Mouse (Mus musculus) liver, embryonic 13.5 days (tissue): ENCODE measurements around the gene Inppl1. TPM values are rescaled to one million over a fixed set of nuclear protein-coding genes. Genes with fewer than 3 reads are reported as not detected.
A peak's percentile ranks its signal among the peaks of the same experiment; 100 is the strongest.

Experiments used
- ATAC-seq: fragments of 200-750 bp; cut with Nextera tagmentation; 2 replicates; pipeline ENCODE4 v1.8.0; 2017; ENCODE audit warnings: low read depth, mild to moderate bottlenecking, moderate number of reproducible peaks, moderate library complexity
- DNase-seq: peaks from one replicate; pipeline ENCODE4 v3.0.0; 2022
- H3K27ac ChIP-seq: fragments of 300-500 bp; sonication (generic); 2 replicates; pipeline ENCODE4 v1.5.1; 2015; ENCODE audit warnings: moderate library complexity, mild to moderate bottlenecking, inconsistent platforms
- H3K27me3 ChIP-seq: fragments of 300-500 bp; sonication (generic); 2 replicates; pipeline ENCODE4 v1.6.1; 2015; ENCODE audit warnings: mild to moderate bottlenecking, inconsistent platforms
- H3K36me3 ChIP-seq: fragments of 300-500 bp; sonication (generic); 2 replicates; pipeline ENCODE4 v1.6.1; 2015; ENCODE audit warnings: mild to moderate bottlenecking, inconsistent platforms
- H3K4me1 ChIP-seq: fragments of 300-500 bp; sonication (generic); replicated peaks from 2 replicates; pipeline ENCODE4 v1.6.1; 2015; ENCODE audit warnings: inconsistent platforms
- H3K4me2 ChIP-seq: fragments of 300-500 bp; sonication (generic); 2 replicates; pipeline ENCODE4 v1.6.1; 2015; ENCODE audit warnings: inconsistent platforms, mild to moderate bottlenecking, moderate library complexity
- H3K4me3 ChIP-seq: fragments of 300-500 bp; sonication (generic); replicated peaks from 2 replicates; pipeline ENCODE4 v1.5.1; 2015; ENCODE audit warnings: mild to moderate bottlenecking, inconsistent platforms
- H3K9ac ChIP-seq: fragments of 300-500 bp; sonication (generic); 2 replicates; pipeline ENCODE4 v1.6.1; 2015; ENCODE audit warnings: mild to moderate bottlenecking, inconsistent platforms
- H3K9me3 ChIP-seq: fragments of 300-500 bp; sonication (generic); replicated peaks from 2 replicates; pipeline ENCODE4 v1.6.1; 2016; ENCODE audit warnings: inconsistent platforms
- WGBS: fragments of 180-500 bp; shearing (Covaris S2); methylation state at CpG from one replicate; pipeline ENCODE4 v1.1.7; 2015; ENCODE audit not compliant: insufficient replicate concordance; 5-methylcytosine and 5-hydroxymethylcytosine counted together
- microRNA-seq: library from miRNA; unstranded; fragments of <30 nt; microRNA quantifications from one replicate; pipeline ENCODE4, GENCODE M21; 2016
- polyA plus RNA-seq: library from polyadenylated mRNA; unstranded; fragments of >200 nt; fragmentation: Nextera tagmentation; extraction: Ambion mirVana; gene quantifications from 2 replicates; pipeline ENCODE4 v1.2.1, GENCODE M21; 2015

Inppl1 gene
- polyA plus RNA-seq, 1 experiment from 2014 or later = 5.2 TPM

DNA sequence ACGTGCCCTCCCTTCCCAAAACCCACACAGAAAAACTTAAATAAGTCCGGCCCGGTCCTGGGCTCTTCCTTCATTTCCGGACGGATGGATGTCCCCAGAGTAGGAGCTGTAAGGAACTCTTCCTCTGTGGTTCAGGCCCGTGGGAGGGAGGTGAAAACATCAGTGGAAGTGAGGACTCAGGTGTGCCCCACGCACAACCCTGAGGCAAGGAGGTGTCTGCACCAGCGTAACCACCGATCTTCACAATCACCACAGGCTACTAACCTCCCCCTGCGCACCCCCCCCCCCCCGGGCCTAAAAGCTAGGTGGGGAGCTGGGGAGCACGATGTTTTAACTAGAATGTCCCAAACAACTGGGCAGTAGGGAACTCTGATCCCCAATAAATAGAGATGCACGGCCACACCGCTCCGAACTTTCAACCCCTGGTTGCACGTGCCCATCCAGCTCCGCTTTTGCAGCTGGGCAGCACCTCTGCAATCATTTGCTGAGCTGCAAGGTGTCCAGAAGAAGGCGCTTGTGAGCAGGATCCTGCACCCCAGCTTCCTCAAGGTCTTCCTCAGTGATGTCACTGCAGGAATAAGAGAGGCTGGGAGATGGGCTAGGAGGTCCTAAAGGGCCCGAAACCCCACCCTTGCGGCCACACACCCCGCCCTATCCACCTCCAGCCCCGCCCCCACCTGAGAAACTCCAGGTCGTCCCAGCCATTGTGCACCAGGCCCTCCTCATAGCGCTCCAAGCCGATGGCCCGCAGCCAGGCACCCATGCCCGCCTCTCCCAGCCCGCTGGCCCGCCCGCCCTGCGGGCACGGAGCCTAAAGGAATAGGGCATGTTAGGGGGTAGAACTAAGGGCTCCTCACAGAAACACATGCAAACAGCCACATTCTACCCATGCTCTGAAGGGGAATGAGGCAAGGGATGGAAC, 14.9 kb downstream of the Inppl1 start:
- Histone ChIP-seq H3K9me3 (no peaks in the 10 kb centered on the region), H3K9ac (no peak overlapping the region), H3K4me2 (no peak overlapping the region), H3K27ac (no peak overlapping the region), H3K4me1 (peaks cover 19% of the 10 kb centered on the region; the same call in 1 of the 2 replicates), H3K4me3 (no peak overlapping the region), H3K36me3 (peaks cover 22% of the 10 kb centered on the region), H3K27me3 (peaks cover 63% of the 10 kb centered on the region)
- 51% methylated on average over 32 of the region's 32 CpGs for WGBS
- ATAC-seq = no peak
- DNase-seq = no peak

DNA sequence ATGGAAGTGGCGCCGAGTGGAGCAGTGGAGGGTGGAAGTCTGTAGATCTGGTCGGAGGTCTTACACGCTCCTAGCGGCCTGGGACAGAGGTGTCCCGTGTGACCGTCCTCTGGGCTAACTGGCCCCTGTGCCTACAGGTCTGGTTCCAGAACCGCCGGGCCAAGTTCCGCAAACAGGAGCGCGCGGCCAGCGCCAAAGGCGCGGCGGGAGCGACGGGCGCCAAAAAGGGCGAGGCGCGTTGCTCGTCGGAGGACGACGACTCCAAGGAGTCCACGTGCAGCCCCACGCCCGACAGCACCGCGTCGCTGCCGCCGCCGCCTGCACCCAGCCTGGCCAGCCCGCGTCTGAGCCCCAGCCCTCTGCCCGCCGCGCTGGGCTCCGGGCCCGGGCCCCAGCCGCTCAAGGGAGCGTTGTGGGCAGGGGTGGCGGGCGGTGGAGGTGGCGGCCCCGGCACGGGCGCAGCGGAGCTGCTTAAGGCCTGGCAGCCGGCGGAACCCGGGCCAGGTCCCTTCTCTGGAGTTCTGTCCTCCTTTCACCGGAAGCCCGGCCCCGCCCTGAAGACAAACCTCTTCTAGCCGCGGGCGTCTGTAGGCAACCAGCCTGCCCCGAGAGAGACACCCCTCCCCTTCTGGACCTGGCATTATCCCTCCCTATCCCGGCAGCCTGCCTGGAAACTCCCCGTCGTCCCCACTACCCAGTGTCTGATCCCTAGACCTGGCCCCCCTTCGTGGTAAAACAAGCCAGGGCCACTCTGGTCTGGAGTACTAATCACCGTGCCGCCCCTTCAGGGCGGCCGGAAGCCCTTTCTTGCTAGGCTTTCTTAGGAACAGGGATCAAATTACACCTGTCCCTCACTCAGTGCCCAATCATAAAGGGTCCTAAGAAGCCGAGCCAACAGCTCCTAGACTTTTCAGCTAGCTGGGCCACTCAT, 16.2 kb downstream of the Inppl1 start:
- Histone ChIP-seq H3K36me3 (peaks cover 11% of the 10 kb centered on the region; the same call in 1 of the 2 replicates), H3K4me2 (peak overlapping the region; percentile 66), H3K4me3 (peak overlapping the region; percentile 51), H3K9me3 (no peaks in the 10 kb centered on the region), H3K27ac (no peak overlapping the region), H3K9ac (peak overlapping the region; percentile 38; the same call in 1 of the 2 replicates), H3K4me1 (peaks cover 19% of the 10 kb centered on the region; the same call in 1 of the 2 replicates), H3K27me3 (peaks cover 76% of the 10 kb centered on the region)
- ATAC-seq = peak; percentile 45
- DNase-seq = no peak
- 1% methylated on average over 69 of the region's 71 CpGs for WGBS

GRCm38 (mm10) chr7:101820295-101821030, 17.6 kb downstream of the Inppl1 start:
- H3K36me3 ChIP-seq = peaks cover 8% of the 10 kb centered on the region; the same call in 1 of the 2 replicates
- no peak overlapping the region; the same call in 1 of the 2 replicates for H3K4me3 ChIP-seq
- H3K9me3 ChIP-seq = no peaks in the 10 kb centered on the region
- H3K4me1 ChIP-seq = peaks cover 19% of the 10 kb centered on the region; the same call in 1 of the 2 replicates
- peak overlapping the region; percentile 26; the same call in 1 of the 2 replicates for H3K4me2 ChIP-seq
- no peak for ATAC-seq
- H3K9ac ChIP-seq = no peak overlapping the region
- H3K27me3 ChIP-seq = peaks cover 83% of the 10 kb centered on the region
- no peak overlapping the region for H3K27ac ChIP-seq
- 3% methylated on average over 35 of the region's 35 CpGs for WGBS
- no peak for DNase-seq

GRCm38 (mm10) chr7:101817861-101818401, 20.1 kb downstream of the Inppl1 start, which contains the start of gene Phox2a:
TSS of gene Phox2a (plus strand) at chr7:101818313.
- Histone ChIP-seq H3K27ac (no peak within 1 kb of the TSS), H3K9me3 (no peaks in the 10 kb centered on the region), H3K36me3 (no peaks in the 10 kb centered on the region), H3K9ac (no peak within 1 kb of the TSS), H3K27me3 (peaks cover 75% of the 10 kb centered on the region), H3K4me2 (peak within 1 kb of the TSS; percentile 36), H3K4me3 (peak within 1 kb of the TSS; percentile 12), H3K4me1 (peaks cover 19% of the 10 kb centered on the region; the same call in 1 of the 2 replicates)
- DNase-seq = no peak
- 3% methylated on average over 45 of the region's 45 CpGs for WGBS
- no peak for ATAC-seq

- 62% methylated on average over 1 of the region's 1 CpGs for WGBS
Measured at GRCm38 (mm10) chr7:101777053-101777452, 61.0 kb downstream of the Inppl1 start.

GRCm38 (mm10) chr7:101772687-101773086, 65.3 kb downstream of the Inppl1 start:
- Histone ChIP-seq H3K27me3 (no peaks in the 10 kb centered on the region), H3K36me3 (no peaks in the 10 kb centered on the region), H3K27ac (no peak overlapping the region), H3K4me3 (no peak overlapping the region), H3K9ac (no peak overlapping the region), H3K4me2 (no peak overlapping the region), H3K9me3 (no peaks in the 10 kb centered on the region), H3K4me1 (no peaks in the 10 kb centered on the region)
- DNase-seq = no peak
- no peak for ATAC-seq
- WGBS = 67% methylated on average over 8 of the region's 8 CpGs

More at GRCm38 (mm10) chr7:101777053-101777452, 61.0 kb downstream of the Inppl1 start:
- ATAC-seq (no peak), DNase-seq (no peak)
- Histone ChIP-seq H3K4me2 (no peak overlapping the region), H3K4me3 (no peak overlapping the region), H3K9ac (no peak overlapping the region), H3K9me3 (no peaks in the 10 kb centered on the region), H3K27ac (no peak overlapping the region), H3K4me1 (no peaks in the 10 kb centered on the region), H3K27me3 (no peaks in the 10 kb centered on the region), H3K36me3 (peaks cover 6% of the 10 kb centered on the region; the same call in 1 of the 2 replicates)

Small RNAs within 50 kb of the gene (microRNA-seq; reads per million reads assigned to microRNA genes)
- not detected for gene Gm22655

Other genes with a start within 250 kb of the Inppl1 start
- gene Clpb, start 174.6 kb downstream of the Inppl1 start, polyA plus RNA-seq = 30.3 and 31.9 TPM in 2 replicates
- gene Phox2a, start 19.9 kb downstream of the Inppl1 start, polyA plus RNA-seq = not detected in 2 replicates
- 3.6 and 4.4 TPM in 2 replicates for gene Folr2, start 19.0 kb upstream of the Inppl1 start, polyA plus RNA-seq
- 66.2 and 71.8 TPM in 2 replicates for gene Anapc15, start 25.5 kb upstream of the Inppl1 start, polyA plus RNA-seq
- 0.38 and 0.41 TPM in 2 replicates for gene Folr1, start 32.6 kb upstream of the Inppl1 start, polyA plus RNA-seq
- gene Lamtor1, start 67.7 kb upstream of the Inppl1 start, polyA plus RNA-seq = 75.2 and 76.5 TPM in 2 replicates
- 0.15 and 0.21 TPM in 2 replicates for gene Tomt, start 68.1 kb upstream of the Inppl1 start, polyA plus RNA-seq
- gene Lrrc51, start 95.7 kb upstream of the Inppl1 start, polyA plus RNA-seq = 2.1 TPM in 2 replicates
- gene Numa1, start 95.9 kb upstream of the Inppl1 start, polyA plus RNA-seq = 24.5 and 30.7 TPM in 2 replicates
- gene Il18bp, start 180.5 kb upstream of the Inppl1 start, polyA plus RNA-seq = 9.1 and 11.1 TPM in 2 replicates
- gene Rnf121, start 227.2 kb upstream of the Inppl1 start, polyA plus RNA-seq = 10.6 and 11.6 TPM in 2 replicates
- 13.6 and 14.2 TPM in 2 replicates for gene Xndc1, start 227.3 kb upstream of the Inppl1 start, polyA plus RNA-seq
- gene Xntrpc, start 227.5 kb upstream of the Inppl1 start, polyA plus RNA-seq = 0.22 and 0.28 TPM in 2 replicates
- gene Trpc2, start 244.9 kb upstream of the Inppl1 start, polyA plus RNA-seq = not detected in 2 replicates